Mouse (Mus musculus) 416B (cell line): ENCODE results near the gene Tlr7.
"Not testable (repeated sequence)": the region's sequence is repeated elsewhere in the genome, so short reads cannot be mapped to it uniquely, and the experiment has no call there.

Source experiments
- DNase-seq: peaks from one replicate; pipeline ENCODE4 v3.0.0; 2011; ENCODE audit warnings: low read depth

Tlr7 gene

DNA sequence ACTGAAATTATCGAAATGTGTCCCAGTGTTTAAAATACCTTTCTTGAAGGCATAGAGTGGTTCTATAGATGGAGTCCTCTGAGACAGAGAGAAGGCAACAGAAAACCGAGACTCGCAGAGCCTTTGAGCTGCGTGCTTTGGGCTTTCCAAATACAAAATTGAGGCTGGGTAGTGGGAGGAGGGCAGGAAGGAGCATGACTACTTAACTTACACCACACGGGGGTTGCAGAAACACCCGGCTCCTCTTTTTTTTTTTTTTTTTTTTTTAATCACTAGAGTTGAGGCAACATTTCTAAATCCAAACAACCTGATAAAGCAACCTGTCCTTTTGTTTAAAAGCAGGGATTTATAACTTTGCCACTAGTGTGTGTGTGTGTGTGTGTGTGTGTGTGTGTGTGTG, at the start of gene Tlr7:
TSS of gene Tlr7 (minus strand) at position 160 of the 400 bp plus-strand sequence.
- DNase-seq = peak; percentile 32

DNA sequence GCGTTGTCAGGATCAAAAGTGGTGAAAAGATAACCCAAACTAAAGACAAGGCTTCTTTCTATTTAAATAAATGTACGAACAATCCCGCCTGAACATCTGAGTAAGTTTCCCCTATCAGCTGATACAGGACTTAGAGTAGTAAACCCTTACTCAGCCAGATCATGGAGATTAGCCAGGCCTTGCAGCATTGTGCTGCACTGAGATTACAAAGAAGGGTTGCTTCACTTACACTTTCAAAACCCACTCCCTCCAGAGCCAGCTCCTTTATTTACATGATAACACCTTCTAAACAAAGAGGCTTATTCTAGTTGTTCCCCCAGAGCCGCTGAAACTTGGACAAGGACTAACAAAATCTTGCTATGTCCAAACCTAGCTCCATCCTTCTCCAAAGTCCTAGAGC, 49.7 kb upstream of the Tlr7 start:
- peak; percentile 50 for DNase-seq

DNA sequence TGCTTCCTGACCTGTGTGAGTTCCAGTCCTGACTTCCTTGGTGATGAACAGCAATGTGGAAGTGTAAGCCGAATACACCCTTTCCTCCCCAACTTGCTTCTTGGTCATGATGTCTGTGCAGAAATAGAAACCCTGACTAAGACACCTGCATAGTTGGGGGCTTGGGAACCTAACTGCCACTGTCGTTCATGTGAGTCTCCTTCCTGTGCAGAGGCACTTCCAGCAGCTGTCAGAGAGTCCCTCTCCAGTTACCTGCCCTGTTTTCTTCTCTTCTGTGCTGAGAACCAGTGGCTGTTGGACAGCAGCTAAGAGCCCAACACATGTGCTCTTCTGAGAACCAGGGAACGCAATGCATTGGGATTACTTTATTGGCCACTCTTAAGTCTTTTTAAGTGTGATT, 30.9 kb upstream of the Tlr7 start:
- DNase-seq = not testable (repeated sequence)

DNA sequence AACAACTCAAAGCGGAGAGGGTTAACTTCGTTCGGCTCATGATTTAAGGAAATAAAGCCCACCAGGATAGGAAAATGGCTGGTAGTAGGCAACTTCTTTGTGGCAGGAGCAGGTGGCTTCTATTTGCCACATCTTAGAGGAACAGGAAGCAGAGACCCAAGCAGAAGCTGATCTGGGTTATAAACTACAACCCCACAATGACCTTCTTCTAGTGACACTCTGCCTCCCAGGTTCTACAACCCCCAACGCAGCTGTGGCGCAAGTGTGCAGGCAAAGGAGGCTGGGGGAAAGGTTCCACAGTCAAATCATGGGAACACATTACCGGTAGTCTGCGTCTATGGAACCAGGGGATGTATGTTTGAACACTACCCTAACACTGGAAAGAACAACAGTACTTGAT, 29.3 kb upstream of the Tlr7 start:
- peak; percentile 5 for DNase-seq

DNA sequence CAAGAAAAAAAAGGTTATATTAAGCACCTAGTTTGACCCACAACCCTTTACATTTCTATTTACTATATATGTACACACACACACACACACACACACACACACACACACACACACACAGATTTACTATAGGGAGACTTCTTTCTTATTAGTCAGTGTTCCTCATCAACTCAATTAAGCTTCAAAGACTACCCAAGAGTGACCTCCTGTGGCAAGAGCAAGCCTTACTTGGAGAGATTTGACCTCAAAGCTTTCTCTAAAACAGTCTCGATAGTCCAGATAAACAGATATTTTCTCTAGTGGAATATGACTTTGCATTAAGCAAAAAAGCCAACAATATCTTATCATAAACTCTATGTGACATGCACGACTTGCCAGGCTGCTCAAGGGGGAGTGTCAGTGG, 27.1 kb upstream of the Tlr7 start:
- DNase-seq = peak; percentile 64

DNA sequence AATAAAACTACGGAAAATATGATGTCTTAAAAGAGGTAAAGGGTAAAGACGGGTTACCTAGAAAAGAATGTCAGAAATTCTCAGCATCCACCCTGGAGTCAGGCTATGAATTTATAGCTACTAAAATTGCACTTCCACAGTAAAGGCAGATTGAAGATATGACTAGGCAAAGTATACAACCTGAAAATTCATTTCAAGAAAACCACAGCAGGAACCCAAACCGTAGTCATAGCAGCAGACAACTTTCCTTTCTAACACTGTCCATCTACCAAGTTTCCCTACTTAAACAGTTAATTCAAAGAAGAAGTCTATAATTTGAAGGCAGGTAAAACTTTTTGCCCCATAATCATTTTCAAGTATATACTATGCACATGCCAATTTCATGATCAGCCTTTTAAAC, 25.6 kb upstream of the Tlr7 start:
- DNase-seq = peak; percentile 24

DNA sequence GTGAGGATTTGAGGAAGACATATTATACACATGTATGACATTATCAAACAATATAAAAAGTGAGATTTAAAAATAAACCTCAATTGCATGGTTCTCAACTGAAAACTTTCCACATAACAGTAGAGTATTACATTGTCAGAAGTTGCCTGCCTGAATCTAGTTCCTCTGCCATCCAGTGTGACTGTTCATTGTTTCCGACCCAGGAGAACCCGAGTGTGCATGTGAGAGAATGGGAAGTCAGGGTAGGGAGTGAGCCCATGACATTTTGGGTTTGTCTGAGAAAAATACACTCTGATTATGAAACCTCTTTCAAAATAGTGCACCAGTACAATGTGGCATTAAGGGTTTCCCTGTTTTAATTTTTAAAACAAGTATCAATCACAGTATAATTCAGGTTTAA, 23.3 kb upstream of the Tlr7 start:
- DNase-seq = peak; percentile 36

DNA sequence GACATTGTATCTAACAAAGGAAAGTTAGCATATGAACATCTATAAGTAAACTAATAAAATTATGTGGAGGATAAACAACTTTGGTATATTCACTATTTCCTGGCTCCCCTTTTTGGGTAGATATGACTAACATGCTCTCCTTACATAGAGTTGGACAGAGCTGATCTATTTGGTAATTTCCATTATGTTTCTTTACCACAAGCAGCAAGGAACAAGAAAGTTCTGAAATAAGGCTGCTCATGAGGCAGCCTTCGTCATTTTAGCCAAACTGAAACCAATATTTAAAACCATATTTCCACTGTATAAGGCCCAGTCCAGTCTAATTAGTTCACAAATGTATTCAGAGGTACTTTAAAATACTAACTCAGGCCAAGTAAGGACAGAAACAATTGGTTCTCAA, 16.1 kb upstream of the Tlr7 start:
- DNase-seq = no peak

DNA sequence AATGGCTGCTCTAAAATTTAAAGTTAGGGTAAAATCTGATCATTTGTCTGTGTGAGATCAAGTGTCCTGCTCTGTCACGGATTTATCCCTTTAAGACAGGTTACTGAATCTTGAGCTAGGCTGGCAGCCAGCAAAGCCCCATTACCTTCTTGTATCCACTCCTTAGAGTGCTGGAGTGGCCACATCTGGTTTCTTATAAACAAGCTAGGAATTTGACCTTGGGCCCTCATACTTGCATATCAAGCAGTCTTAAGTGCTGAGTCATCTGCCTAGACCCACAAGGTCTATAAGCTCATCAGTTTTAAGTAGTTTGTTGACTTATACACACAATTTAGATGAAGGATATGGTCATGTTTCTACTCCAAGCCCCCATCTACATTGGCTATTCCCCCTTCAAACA, 14.0 kb upstream of the Tlr7 start:
- peak; percentile 43 for DNase-seq

DNA sequence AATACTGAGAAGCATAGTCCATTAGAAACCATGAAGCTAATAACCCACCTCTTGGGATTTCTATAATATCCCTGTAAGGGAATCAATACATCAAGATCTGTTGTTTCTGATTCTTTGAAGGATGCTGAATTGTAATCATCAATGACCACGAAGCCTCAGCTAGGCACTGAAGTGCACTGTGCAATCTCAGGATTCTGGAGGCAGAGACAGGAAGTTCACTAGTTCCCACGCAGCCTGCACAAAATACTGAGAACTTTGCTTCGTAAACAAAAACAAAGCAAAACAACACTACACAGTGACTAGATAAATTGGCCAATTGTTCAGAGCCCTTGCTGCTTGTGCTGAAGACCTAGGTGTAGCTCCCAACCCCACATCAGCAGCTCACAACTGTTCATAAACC, 11.5 kb upstream of the Tlr7 start:
- no peak for DNase-seq

DNA sequence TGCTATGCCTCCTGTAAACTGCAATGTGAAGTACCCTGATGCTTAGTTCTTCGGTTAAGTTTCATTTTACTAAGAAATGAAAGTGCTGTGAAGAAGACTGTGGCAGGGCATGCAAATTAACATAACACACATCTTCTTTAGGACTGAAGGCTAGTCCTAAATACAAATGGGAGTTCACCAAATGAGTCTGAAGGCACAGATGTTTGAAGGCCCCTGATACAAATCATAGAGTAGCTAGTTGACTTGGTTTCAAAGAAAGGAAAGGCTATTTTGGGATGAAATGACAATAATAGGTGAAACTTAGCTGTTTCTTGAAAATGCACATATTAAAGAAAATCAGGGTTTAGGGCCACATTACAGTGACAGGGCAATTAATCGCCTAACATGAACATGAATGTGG, 9.8 kb upstream of the Tlr7 start:
- DNase-seq = no peak

DNA sequence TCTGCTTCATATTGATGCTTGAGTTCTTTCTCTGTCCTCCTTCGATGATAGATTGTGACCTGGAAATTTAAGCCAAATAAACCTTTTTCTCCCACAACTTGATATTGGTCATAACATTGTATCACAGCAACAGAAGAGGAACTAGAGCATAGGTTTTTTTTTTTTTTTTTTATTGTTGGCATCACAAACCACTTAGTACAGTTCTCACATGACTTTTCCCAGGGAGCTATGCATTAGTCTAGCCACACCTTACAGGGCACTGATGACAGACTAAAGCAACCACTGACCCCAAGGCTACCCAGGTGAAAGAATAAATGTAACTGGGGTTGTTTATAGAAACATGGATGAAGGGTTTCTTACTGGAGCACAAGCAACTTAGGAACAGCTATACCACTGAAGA, 7.6 kb upstream of the Tlr7 start:
- DNase-seq = no peak

DNA sequence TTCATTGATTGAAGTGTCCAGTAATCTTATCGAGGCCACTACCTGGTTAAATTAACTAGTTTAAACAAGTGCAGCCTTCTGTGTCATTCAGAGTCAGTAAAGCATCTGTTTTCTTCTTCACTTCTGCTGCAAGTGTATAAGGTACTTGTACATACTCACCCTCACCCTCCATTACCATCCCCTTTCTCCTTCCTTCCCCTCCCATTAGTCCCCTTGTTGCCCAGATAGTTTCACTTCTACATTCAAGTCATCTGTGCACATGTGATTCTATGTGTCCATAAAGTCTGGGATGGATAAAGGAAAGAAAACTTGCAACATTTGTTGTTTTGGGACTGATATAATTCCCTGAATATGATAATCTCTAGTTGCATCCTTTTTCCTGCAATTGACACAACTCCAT, 4.2 kb upstream of the Tlr7 start:
- no peak for DNase-seq

DNA sequence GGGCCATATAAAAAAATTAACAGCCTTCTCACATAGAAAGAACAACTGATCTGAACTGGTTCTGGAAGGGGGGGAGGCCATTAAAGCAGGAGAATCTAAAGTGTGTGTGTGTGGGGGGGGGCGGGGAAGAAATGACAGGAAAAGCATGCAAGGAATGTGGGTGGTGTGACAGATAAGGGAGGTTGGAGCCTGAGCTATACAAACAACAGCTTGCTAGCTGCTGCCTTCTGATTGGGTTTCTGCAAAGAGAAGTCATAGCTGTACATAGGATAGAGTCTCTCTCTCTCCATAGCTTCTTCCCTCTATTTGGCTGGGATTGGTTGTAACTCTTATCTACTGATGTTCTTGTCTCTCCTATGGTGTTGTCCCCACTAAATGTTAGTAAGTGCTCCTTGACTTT, 2.2 kb upstream of the Tlr7 start:
- DNase-seq = no peak

DNA sequence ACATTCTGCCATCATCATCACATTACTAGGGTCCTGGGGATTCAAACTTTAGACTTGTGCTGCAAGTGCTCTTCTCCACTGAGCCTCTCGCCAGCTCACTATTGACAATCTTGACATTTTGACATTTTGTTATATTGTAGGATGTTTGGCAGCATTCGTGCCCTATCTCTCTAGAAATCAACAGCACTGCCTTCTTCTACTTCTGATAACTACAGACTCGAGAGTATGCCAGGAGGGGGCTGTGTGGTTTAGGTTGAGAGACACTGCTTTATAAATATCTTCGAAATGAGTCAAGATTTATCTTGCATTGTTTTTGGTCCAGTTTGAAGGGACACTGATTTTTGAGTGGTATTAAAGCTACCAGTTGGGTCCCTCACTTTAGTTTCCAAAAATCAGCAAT, 635 bp upstream of the Tlr7 start:
- DNase-seq = no peak

DNA sequence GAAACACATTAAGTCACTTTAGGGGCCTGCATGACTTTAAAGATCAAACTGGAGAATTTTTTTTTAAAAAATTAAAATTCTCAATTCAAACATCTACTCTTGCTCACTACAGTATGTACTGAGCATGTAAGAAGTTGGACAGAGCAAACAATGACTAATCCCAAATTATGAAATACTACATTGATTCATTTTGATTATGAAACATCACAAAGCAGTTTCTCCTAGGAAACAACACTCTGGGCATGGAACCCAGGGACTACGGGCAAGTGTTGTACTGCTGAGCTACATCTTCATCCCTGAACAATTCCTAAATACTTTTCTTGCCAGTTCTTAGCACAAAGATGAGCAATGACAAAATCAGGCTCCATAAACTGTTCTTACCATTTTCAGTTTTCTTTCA, 738 bp downstream of the Tlr7 start:
- DNase-seq = peak; percentile 49

DNA sequence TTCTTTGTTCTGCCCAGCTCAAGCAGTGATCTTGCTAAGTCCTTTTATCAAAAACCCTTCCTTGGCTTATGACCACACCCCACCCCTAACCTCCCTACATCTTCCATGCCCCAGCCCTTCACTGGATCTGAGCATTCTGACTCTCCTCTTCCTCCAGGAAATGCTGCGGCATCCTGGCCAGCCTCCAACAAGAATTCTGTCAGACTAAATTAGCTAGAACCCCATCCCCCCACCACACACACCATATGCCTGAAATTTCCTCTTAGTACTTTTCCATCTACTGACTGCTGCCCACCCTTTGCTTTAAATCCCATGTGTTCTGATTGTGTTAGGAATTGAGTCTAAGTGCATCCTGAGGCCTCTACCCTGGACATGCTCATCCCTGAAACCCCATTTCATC, 1.3 kb downstream of the Tlr7 start:
- peak; percentile 30 for DNase-seq

DNA sequence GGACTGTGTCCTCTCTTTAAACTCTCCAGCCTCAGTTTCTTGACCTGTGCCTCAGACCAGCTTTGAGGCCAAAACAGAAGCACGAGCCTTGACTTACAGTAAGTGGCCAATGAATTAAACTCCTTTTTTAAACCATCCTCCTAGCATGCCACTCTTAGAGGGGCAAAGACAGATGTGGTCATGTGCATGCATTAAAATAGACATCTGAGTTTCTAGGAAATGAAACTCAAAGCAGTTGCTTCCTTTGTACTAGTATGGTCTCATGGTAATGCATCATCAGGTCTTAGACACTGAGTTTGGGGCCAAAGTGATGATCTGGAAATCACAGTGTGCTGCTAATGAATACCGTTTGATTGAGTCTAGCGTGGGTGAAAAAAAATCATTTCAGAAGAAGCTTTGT, 1.8 kb downstream of the Tlr7 start:
- no peak for DNase-seq

DNA sequence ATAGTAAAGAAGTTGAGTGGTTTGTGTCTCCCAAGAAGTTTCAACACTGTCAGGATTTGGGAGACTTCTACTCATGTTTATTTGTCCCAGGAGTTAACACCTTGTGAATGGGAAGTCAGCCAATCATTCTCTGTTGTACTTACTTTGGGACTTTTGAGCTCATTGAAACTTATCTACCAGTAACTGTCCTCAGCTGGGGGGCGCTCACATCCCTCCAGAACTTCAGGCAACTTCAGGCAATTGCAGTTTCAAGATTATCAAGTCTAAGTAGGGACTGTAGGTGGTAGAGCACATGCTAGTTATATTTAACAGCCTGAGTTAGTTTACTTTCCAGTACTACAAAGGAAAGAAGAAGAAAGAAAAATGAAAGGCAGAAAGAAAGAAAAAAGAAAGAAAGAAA, 6.6 kb downstream of the Tlr7 start:
- DNase-seq = no peak

DNA sequence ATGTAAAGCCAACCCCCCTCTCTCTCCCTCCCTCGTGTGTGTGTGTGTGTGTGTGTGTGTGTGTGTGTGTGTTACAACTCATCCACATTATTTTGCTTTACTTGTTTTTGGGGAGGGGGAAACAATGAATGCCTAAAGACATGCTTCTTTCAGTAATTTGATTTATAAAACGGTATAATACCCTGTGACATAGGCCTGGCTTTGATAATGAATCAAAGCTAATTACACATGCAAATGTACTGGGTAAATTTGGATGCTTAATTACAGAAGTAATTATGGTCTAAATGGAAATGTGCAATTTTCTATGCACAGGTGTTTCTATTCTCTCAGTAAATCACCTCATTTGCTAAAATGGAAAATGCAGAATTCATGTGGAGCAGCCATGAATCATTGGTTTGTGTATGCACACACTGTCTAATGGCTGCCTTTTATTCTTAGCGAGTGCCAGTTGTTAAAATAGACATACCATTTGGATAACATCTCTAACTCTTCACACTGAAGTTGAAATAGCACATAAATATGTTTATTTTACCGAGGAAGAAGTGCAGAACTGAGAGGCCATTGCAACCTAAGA, 9.0 kb downstream of the Tlr7 start:
- no peak for DNase-seq

DNA sequence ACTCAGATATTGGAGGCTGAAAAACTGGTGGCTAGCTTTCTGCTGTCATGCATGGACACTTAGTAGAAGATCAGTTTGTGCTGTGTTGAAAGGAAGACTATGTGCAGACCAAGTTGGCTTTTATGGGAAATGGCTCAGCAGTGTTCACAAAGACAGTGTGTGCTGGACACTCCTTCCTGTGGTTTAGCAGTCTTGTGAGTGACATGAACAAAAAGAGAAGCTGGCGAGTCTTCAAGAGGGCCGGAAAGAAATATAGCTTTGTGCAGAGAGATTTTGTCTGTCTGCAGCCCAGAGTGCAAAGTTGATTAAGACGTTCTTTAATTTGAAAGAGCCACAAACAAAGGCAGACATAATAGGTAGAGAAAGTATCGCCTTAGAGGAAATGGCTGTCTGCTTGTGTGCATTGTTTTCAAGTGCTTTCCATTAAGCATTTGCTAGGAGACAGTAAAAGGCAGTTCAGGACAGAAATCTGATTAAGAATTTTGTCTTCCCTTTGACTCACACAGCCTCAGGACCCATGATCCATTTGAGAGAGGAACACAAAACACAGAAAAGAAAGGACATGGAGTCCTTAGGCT, 11.4 kb downstream of the Tlr7 start:
- peak; percentile 83 for DNase-seq

DNA sequence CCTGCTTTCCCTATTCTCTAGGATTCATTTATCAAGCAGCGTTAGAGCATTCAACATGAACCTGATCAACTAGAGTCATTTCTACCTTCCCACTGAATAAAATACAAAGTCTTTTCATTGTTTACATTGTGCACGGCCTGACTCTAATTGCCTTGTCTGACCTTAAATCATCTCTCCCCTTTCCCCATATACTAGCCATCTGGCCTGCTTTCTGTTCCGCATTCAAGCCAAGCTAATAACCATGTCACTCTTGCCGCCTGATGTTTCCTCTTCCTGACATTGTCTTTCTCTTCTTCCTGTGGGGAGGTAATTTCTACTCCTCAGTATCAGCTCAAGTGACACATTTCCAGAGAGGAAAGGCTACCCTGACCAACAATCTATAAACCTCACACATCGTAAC, 14.6 kb downstream of the Tlr7 start:
- peak; percentile 42 for DNase-seq

DNA sequence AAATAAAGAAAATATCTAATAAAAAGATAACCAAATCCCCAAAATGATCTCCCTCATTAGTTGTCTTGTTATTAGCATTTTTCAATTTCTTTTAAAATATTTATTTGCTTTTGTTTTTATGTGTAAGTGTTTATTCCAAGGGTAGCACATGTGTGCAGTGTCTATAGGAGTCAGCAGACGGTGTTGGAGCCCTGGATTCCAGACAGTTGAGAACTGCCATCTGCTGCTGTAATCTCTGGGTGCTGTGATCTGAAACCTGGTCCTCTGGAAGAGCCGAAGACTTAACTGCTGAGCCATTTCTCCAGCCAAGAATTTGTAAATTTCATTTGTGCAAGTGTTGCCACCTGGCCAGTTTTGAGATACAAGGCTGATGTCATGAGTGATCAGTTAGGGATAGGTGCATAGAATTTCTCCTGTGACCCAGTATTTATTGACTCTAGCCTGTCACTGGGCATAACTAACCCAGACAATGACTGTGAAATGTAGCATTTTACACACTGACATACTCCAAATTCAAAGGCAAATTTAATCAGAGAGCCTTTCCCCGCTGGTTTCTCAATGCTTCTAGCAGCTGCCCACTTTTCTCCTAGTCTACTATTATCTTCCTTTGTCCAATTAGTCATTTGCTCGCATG, 15.1 kb downstream of the Tlr7 start:
- no peak for DNase-seq

DNA sequence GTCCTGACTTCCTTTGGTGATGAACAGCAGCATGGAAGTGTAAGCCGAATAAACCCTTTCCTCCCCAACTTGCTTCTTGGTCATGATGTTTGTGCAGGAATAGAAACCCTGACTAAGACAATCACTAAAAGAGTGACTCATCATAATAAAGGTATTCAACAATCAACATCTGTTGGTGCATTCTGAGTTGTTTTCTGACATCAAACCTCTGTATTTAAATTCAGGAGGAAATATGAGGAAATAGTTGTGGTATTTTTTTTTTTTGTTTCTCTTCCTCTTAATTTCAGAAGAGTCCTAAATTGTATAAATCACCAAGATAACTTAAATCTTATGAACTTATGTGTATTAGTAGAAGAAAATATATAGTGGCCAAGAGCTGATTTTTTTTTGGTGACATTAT, 28.3 kb downstream of the Tlr7 start:
- DNase-seq = peak; percentile 9
